Mouse (Mus musculus) megakaryocyte, adult 5-6 weeks (primary cell): ENCODE measurements around the gene Rapgef1. TPM values are rescaled to one million over a fixed set of nuclear protein-coding genes. Genes with fewer than 3 reads are reported as not detected.
"Not testable (repeated sequence)": the region's sequence is repeated elsewhere in the genome, so short reads cannot be mapped to it uniquely, and the experiment has no call there.

Source experiments
- ATAC-seq: 2 replicates; pipeline ENCODE4 v1.8.0; 2016; ENCODE audit warnings: mild to moderate bottlenecking, inconsistent platforms; ENCODE audit not compliant: poor library complexity, severe bottlenecking
- total RNA-seq, 2 experiments: library from RNA; stranded (forward) in 1 of 2; stranded (reverse) in 1 of 2; fragments of 153-499, 151-499 nt in 1 of 2; fragments of 221-1000, 200-1000 nt in 1 of 2; gene quantifications; 2 replicates each; pipeline versions ENCODE4 v1.2.3 to v1.2.4; 2015 to 2017

The Rapgef1 gene
- total RNA-seq, 2 experiments from 2014 or later = 20.2 to 22.7 TPM

- ATAC-seq = no peak
Observed at GRCm38 (mm10) chr2:29737209-29737925, 117.8 kb downstream of the Rapgef1 start.

GRCm38 (mm10) chr2:29738799-29739198 is 119.3 kb downstream of the Rapgef1 start:
- ATAC-seq = 0 out of 2 replicates have a peak, but pooled peaks have one; percentile 5

DNA sequence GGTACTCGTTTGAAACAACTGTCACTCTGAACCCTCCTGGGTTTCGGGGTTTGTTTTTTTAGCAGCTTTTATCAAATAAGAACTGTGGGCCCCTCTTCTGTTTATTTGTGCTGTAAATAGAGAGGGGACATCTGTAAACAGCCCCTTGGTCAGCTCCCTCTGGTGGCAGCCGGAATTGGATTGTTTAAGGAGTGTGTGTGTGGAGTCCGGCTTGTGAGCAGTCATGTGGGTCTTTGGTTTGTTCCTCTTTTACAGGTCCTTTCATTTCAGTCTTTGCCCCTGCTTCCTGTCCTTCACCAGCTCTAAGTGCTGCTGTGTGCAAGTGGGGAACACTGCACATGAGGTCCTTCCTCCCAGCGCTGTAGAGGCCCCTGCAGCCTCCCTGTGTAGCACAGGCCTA is 119.8 kb downstream of the Rapgef1 start:
- peak; percentile 96 for ATAC-seq

- ATAC-seq = no peak
Observed at GRCm38 (mm10) chr2:29741207-29741606, 121.7 kb downstream of the Rapgef1 start.

DNA sequence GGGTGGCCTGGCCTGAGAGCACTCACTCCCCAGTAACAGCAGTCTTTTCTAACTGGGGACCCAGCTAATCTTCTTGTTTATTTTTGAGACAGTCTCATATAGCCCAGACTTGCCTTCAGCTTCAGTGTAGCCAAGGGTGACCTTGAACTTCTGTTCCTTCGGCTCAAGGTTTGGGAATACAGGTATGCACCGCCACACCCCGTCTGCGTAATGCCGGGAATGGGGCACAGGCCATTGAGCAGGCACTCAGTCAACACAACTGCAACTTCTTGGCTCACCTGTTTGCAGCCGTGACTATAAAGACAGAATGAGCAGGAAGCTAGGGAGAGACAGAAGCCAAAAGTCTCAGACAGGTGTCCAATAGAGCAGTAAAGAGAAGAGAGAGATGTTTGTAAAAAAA is 124.7 kb downstream of the Rapgef1 start:
- ATAC-seq = no peak

DNA sequence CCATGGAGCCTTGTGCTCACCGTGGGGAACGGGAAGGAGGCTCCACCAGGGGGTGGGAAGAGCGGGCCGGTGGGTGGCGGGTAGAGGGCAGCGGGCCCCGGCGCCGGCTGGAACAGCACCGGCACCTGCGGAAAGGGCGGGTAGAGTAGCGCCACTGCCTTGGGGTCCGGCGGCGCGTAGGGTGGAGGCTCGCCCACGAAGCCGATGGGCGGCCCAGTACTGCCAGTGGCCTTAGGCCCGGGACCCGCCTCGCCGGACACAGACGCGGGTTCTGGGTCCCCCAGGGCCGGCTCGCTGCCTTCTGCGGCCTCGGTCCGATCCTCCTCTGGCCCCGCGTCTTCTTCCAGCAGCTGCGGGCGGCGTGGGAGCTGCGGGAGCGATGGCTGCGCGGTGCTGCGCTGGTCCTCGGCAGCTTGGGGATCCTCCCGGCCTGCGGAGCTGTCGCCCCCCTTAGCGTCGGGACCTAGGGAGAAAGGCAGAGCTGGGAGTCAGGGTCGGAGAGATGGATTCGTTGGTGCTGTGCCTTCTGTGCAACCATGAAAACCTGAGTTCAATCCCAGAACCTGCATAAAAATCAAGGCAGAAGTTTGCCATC is 127.8 kb downstream of the Rapgef1 start:
- no peak for ATAC-seq

DNA sequence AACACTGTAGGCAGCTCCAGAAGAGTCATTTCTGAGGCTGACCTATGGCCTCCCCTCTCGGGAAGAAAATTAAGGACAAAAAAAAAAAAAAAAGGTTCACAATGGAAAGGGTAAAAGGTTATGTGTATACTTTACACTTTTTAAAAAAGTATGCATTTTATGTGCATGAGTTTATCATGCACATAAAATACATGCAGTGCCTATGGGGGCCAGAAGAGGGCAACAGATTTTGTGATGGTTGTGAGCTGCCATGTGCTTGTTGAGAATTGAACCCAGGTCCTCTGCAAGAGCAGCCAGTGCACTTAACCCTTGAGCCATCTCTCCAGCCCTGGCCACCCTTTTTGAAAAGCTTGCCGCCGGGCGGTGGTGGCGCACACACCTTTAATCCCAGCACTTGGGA is 128.3 kb downstream of the Rapgef1 start:
- no peak for ATAC-seq

DNA sequence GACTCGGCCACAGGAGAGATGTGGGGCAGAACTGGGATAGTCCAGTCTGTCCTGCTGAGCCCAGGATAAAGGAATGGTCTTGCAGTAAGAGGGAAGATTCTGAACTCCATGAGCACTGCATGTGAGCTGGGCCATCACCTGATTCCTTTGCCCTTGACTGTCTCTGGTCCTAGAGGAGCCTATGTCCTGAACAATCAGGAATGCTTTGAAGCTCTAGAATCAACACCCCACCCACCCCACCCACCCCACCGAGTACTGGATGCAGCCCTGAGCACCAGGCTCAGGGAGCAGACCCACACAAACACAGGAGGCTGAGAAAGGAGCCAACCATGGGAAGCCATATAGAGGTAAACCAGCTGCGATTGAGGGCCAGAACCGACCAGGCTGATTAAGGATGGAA is 129.0 kb downstream of the Rapgef1 start:
- ATAC-seq = no peak

- ATAC-seq = no peak
Observed at GRCm38 (mm10) chr2:29751497-29751896, 132.0 kb downstream of the Rapgef1 start, which contains the start of gene Gm13420. TSS of gene Gm13420 (minus strand) at chr2:29751685.

GRCm38 (mm10) chr2:29752397-29752796 is 132.9 kb downstream of the Rapgef1 start:
- ATAC-seq = no peak

- ATAC-seq = no peak
Observed at GRCm38 (mm10) chr2:29755693-29756092, 136.2 kb downstream of the Rapgef1 start.

DNA sequence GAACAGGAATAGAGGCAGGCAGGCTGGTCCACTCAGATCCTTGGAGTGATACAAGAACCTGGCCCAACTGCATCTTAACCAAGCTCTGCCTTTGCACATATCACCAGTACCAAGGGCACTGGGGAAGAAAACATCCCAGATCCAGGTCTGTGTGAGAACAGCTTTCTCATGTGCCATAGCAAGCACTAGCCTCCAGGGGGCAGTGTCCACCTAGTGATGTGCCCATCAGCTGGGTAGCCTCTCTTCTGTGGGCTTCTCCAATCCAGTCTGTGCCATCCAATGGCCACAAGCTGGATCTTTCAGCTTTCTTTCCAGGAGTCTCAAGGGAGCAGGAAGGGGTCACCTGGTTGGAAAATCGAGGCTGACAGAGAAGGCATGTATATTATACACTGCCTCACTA is 145.3 kb downstream of the Rapgef1 start:
- peak; percentile 99 for ATAC-seq

DNA sequence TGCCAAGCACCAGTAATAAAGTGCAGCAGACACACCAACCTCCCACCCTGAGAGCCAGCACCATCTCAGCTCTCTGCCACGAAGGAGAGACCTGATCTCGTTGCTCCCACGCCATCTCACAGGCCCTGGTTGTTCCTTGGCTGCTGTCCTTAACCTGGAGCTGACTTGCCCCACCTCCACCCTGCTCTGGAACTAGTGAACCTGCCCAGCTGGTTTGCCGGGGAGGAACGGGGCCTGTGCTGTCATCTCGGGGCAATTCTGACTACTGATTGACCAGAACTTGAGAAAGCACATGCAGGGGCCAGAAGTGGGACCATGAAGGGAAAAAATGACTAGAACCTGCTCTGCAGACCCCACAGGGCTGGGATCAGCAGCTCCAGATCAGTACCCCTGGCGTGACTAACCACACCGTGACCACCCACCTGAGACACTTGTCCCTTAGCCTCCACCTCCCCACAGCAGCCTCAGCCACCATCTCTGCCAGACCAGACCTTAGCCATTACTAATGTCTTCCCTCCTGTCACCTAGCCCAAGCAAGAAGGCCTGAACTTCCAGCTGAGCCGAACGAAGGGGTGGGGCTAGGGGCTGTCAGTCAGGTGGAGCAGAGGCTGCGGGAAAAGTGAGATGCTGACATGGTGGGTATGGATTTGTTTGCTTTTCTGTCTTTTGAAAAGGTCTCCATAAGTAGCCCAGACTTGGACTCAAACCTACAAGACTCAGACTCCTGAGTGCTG is 148.6 kb downstream of the Rapgef1 start:
- ATAC-seq = no peak

GRCm38 (mm10) chr2:29768901-29769300 is 149.4 kb downstream of the Rapgef1 start:
- ATAC-seq = no peak

DNA sequence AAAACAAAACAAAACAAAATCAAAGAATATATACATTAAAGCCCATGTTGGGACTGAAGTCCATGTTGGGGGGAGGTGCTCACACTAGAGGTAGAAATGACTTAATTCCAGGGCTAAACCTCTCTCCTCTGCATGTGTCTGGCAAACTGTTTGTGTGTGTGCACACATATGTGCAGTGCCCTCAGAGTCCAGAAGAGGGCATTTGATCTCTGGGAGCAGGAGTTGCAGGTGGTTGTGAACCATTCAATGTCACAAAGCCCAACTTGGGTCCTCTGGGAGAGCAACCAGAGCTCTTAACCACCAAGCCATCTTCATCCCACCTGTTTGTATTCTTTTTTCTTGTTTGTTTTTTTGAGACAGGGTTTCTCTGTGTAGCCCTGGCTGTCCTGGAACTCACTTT is 150.6 kb downstream of the Rapgef1 start:
- no peak for ATAC-seq

- ATAC-seq = peak; percentile 88
Observed at GRCm38 (mm10) chr2:29771611-29772461, 152.3 kb downstream of the Rapgef1 start.

DNA sequence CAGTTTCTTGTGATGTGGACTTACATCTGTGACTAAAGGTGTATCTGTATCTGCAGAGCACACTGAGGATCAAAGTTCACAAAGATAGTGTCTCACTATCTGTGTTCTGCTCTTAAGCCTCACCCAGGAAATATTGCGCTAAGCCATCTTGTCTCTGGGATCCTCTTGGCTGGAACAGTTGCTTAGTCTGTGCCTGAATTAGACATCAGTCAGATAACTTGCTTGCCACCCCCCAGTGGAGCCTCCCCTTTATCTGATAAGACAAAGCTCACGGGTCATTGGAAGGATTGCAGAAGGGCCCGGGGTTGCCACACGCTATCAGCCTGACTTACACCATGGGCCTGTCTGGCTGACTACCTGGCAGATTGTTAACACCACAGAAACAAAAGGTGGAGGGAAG is 153.8 kb downstream of the Rapgef1 start:
- peak; percentile 66 for ATAC-seq

- not testable (repeated sequence) for ATAC-seq
Observed at GRCm38 (mm10) chr2:29781256-29781655, 161.7 kb downstream of the Rapgef1 start.

DNA sequence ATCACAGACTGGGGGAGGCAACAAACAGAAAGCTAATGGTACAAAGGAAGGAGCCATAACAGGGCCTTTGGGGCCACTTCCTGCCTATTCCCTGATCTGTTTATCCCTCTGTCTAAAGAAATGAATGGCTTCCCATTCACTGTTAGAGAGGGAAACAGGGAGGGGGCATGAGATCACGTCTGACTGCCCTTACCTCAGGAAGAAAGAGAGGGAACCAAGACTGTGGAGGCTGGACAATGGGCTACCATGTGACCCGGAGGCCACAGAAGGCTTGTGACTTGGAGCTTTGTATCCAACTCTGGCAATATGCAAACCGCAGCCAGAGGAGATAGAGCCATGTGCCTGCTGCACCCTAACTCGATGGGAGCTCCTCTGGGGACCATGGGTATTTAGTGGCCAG is 164.8 kb downstream of the Rapgef1 start:
- ATAC-seq = no peak

- ATAC-seq = peak; percentile 89
Observed at GRCm38 (mm10) chr2:29787104-29787917, 167.8 kb downstream of the Rapgef1 start, which contains the start of gene Coq4. TSS of gene Coq4 (plus strand) at chr2:29787493.
